Mouse (Mus musculus): ENCODE data around the gene 4932438A13Rik. TPM values are rescaled to one million over a fixed set of nuclear protein-coding genes. Genes with fewer than 3 reads are reported as not detected.

The 4932438A13Rik gene
- polyA plus RNA-seq, 1 experiment: 38.2 TPM

DNA sequence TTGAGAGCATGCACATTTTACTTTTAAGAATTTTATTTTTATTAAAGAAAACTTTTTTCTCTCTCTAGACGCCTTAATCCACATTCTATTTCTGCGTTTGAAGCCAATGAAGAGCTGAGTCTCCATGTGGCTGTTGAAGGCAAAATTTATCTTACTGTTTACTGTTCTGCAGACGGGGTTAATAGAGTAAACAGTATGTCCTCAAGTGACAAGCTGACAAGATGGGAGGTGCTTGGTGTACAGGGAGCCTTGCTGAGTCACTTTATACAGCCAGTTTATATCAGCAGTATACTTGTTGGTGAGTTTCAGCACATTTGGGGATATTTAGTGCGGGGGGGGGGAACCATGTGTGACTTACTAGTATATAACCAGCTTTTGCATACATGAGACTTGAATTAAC is 222.0 kb downstream of the 4932438A13Rik start:
- Histone ChIP-seq H3K9ac (ENCODE audit: low read depth, poor library complexity, severe bottlenecking) (no peak overlapping the region), H3K4me3 (ENCODE audit: low read depth, low read length) (no peak overlapping the region), H3K27me3 (ENCODE audit: control insufficient read depth, insufficient read depth, low read length, poor library complexity, severe bottlenecking) (no peaks in the 10 kb centered on the region), H3K36me3 (ENCODE audit: control insufficient read depth, insufficient read depth, low read length, poor library complexity, severe bottlenecking) (no peaks in the 10 kb centered on the region), H3K4me1 (ENCODE audit: control insufficient read depth, insufficient read depth, low read length) (no peaks in the 10 kb centered on the region), H3K27ac (ENCODE audit: insufficient read depth, low read length) (no peak overlapping the region), H3K9me3 (replicated peaks; ENCODE audit: control insufficient read depth, insufficient read depth, low read length, poor library complexity, severe bottlenecking) (no peaks in the 10 kb centered on the region)
- TF ChIP-seq EP300 (IDR thresholded peaks at IDR 0.05; ENCODE audit: insufficient read depth, low read depth, low read length): no peak
- TF ChIP-seq CTCF (IDR thresholded peaks at IDR 0.05; ENCODE audit: low read depth, low read length): no peak
- TF ChIP-seq POLR2A (IDR thresholded peaks at IDR 0.05; ENCODE audit: insufficient read depth, low read length): no peak

DNA sequence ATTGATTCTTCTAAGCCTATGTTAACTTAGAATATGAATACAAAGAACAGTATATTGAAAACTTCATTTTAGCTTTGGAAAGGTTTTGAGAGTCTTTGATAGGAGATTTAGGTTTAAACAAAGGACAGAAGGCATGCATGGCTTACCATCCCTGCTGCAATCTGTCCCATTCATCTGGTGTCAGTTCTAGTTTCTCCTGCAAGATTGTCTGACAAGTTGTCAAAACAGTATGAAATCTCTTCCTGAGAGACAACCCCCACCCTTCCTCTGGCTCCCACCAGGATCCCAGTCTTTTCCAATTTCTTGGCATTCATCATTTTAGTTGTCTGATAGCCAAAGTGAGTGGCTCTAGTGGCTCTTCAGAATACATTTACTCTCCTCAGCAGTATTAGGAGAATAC is 227.8 kb downstream of the 4932438A13Rik start:
- no peak overlapping the region for H3K9ac ChIP-seq (ENCODE audit: low read depth, poor library complexity, severe bottlenecking)
- no peaks in the 10 kb centered on the region for H3K36me3 ChIP-seq (ENCODE audit: control insufficient read depth, insufficient read depth, low read length, poor library complexity, severe bottlenecking)
- no peak overlapping the region for H3K27ac ChIP-seq (ENCODE audit: insufficient read depth, low read length)
- H3K9me3 ChIP-seq (replicated peaks; ENCODE audit: control insufficient read depth, insufficient read depth, low read length, poor library complexity, severe bottlenecking): no peaks in the 10 kb centered on the region
- H3K4me1 ChIP-seq (ENCODE audit: control insufficient read depth, insufficient read depth, low read length): no peaks in the 10 kb centered on the region
- H3K27me3 ChIP-seq (ENCODE audit: control insufficient read depth, insufficient read depth, low read length, poor library complexity, severe bottlenecking): no peaks in the 10 kb centered on the region
- H3K4me3 ChIP-seq (ENCODE audit: low read depth, low read length): no peak overlapping the region
- no peak for TF ChIP-seq POLR2A (IDR thresholded peaks at IDR 0.05; ENCODE audit: insufficient read depth, low read length)
- TF ChIP-seq EP300 (IDR thresholded peaks at IDR 0.05; ENCODE audit: insufficient read depth, low read depth, low read length): no peak
- TF ChIP-seq CTCF (IDR thresholded peaks at IDR 0.05; ENCODE audit: low read depth, low read length): no peak

Other genes starting within 250 kb of the 4932438A13Rik start
- 10.3 and 12.7 TPM in 2 replicates for gene Bbs7, start 249.6 kb upstream of the 4932438A13Rik start, polyA plus RNA-seq (2011; ENCODE audit: insufficient read depth, insufficient read length, low read depth, missing spikeins)
- not detected in 2 replicates for gene Trpc3, start 172.9 kb upstream of the 4932438A13Rik start, polyA plus RNA-seq (2011; ENCODE audit: insufficient read depth, insufficient read length, low read depth, missing spikeins)
- 0.54 and 0.99 TPM in 2 replicates for gene Adad1, start 200.4 kb downstream of the 4932438A13Rik start, polyA plus RNA-seq (2011; ENCODE audit: insufficient read depth, insufficient read length, low read depth, missing spikeins)

All from ES-Bruce4 (cell line).